Mouse (Mus musculus) layer of hippocampus, adult 2 months (tissue): Measurements from ENCODE around the gene Rnf13. TPM values are rescaled to one million over a fixed set of nuclear protein-coding genes. Genes with fewer than 3 reads are reported as not detected.

ENCODE experiments used
- DNase-seq, 2 experiments: peaks; one replicate each; pipeline ENCODE4 v3.0.0; 2022; ENCODE audit warnings: low spot score in 2 of 2
- H3K27ac ChIP-seq: fragments of 200-600 bp; 2 replicates; pipeline ENCODE4 v1.8.1; 2022
- H3K4me3 ChIP-seq: fragments of 200-600 bp; 2 replicates; pipeline ENCODE4 v1.8.1; 2022; ENCODE audit warnings: mild to moderate bottlenecking
- CTCF ChIP-seq: fragments of 200-600 bp; conservative IDR thresholded peaks from 2 replicates; pipeline ENCODE4 v1.8.1; 2022; ENCODE audit warnings: antibody characterized with exemption, mild to moderate bottlenecking, moderate library complexity
- total RNA-seq, 2 experiments: library from RNA; stranded (reverse); gene quantifications; 2 replicates each; pipeline ENCODE4 v1.2.3; 2021

Gene Rnf13
- total RNA-seq, 2 experiments from 2014 or later, result 85.5 to 85.9 TPM

DNA sequence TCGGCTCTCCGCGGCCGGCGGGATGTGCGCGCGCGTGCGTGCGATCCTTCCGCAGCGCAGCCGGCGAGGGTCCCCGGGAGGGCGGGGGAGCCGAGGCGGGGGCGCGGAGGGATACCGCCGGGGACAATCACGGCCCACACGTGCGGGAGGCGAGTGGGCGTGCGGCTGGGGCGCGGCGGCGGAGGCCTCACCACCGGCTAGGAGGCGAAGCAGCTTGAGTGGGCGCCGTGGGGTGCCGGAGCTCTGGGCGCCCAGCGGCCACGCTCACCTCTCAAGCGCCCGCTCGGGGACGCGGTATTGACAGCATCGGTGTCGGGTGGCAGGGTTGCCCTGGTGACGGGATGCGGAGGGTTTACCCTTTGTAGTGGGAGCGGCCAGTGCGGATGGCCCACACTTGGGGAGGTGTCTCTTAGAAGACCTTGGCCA is 111.9 kb downstream of the Rnf13 start, which contains the start of gene Pfn2:
TSS of gene Pfn2 (minus strand) at position 320 of the 426 bp plus-strand sequence.
- DNase-seq, result peak; percentile 74 to 84
- Histone ChIP-seq H3K27ac (peak within 1 kb of the TSS; percentile 100), H3K4me3 (peak within 1 kb of the TSS; percentile 99)
- TF ChIP-seq CTCF, result 0 out of 2 replicates have a peak, but pooled peaks have one; percentile 6

DNA sequence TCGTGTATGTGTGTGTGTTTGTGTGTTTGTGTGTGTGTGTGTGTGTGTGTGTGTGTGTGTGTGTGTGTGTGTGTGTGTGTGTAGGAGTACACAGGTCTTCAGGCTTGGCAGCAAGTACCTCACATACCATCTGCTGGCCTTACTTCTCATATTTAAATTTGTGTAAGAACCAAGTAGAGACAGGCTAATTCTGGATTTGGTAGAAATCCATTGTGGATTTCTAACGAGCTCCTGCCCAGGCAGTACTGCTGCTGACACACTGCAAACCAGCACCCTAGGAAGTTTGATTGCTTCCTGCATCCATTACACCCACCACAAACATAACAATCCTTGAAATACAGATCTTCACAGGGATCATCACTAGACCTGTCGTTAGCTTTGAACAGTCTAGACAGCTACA is 147.1 kb downstream of the Rnf13 start:
- DNase-seq, result no peak
- no peak overlapping the region for H3K4me3 ChIP-seq
- peak overlapping the region; percentile 72 for H3K27ac ChIP-seq
- no peak for TF ChIP-seq CTCF

Other genes with a start within 250 kb of the Rnf13 start
- gene Wwtr1, start 160.2 kb upstream of the Rnf13 start, total RNA-seq, result 10 to 100 TPM; 12.7 to 12.9 TPM
- 10 to 100 TPM; 20.9 to 21.6 TPM for gene Commd2, start 84.3 kb upstream of the Rnf13 start, total RNA-seq
- 1 to 10 TPM; 2.1 TPM for gene Ankub1, start 43.3 kb upstream of the Rnf13 start, total RNA-seq
- 100 to 1,000 TPM; 533 to 535 TPM for gene Pfn2, start 112.0 kb downstream of the Rnf13 start, total RNA-seq